Mouse (Mus musculus) testis, adult 2 months (tissue): ENCODE data around the gene Sell. TPM values are rescaled to one million over a fixed set of nuclear protein-coding genes. Genes with fewer than 3 reads are reported as not detected.
"Not testable (repeated sequence)": the region's sequence is repeated elsewhere in the genome, so short reads cannot be mapped to it uniquely, and the experiment has no call there.

ENCODE experiments used
- H3K27ac ChIP-seq: fragments of 200-500 bp; 2 replicates; pipeline ENCODE4 v1.5.1; 2012; ENCODE audit warnings: low read depth, low read length; ENCODE audit not compliant: control insufficient read depth, insufficient read depth
- H3K27me3 ChIP-seq: fragments of 200-500 bp; 2 replicates; pipeline ENCODE4 v1.6.1; 2012; ENCODE audit warnings: mild to moderate bottlenecking, low read length, moderate library complexity; ENCODE audit not compliant: control insufficient read depth, insufficient read depth
- H3K36me3 ChIP-seq: fragments of 200-500 bp; 2 replicates; pipeline ENCODE4 v1.6.1; 2012; ENCODE audit warnings: mild to moderate bottlenecking, low read length; ENCODE audit not compliant: control insufficient read depth, insufficient read depth
- H3K4me1 ChIP-seq: fragments of 200-500 bp; 2 replicates; pipeline ENCODE4 v1.6.1; 2012; ENCODE audit warnings: low read length; ENCODE audit not compliant: control insufficient read depth, insufficient read depth
- H3K4me3 ChIP-seq: fragments of 200-500 bp; 2 replicates; pipeline ENCODE4 v1.5.1; 2012; ENCODE audit warnings: low read depth, mild to moderate bottlenecking, low read length, moderate library complexity, mixed read lengths; ENCODE audit not compliant: control insufficient read depth
- CTCF ChIP-seq: fragments of 200-500 bp; IDR thresholded peaks from 2 replicates; pipeline ENCODE4 v1.5.1; 2012; ENCODE audit warnings: low read depth, mild to moderate bottlenecking, inconsistent platforms, low read length, moderate library complexity; ENCODE audit not compliant: control insufficient read depth, insufficient read depth, insufficient replicate concordance
- POLR2A ChIP-seq: fragments of 200-500 bp; IDR thresholded peaks from 2 replicates; pipeline ENCODE4 v1.6.1; 2012; ENCODE audit warnings: low read depth, mild to moderate bottlenecking, inconsistent platforms, low read length, moderate library complexity; ENCODE audit not compliant: control insufficient read depth
- polyA plus RNA-seq: library from polyadenylated mRNA; depleted of rRNA; stranded (reverse); fragments of >200 nt; gene quantifications from 2 replicates; pipeline ENCODE4 v1.2.3, GENCODE M21; 2012; rRNA removed

Gene Sell
- polyA plus RNA-seq, result 1.3 and 2.2 TPM in 2 replicates

DNA sequence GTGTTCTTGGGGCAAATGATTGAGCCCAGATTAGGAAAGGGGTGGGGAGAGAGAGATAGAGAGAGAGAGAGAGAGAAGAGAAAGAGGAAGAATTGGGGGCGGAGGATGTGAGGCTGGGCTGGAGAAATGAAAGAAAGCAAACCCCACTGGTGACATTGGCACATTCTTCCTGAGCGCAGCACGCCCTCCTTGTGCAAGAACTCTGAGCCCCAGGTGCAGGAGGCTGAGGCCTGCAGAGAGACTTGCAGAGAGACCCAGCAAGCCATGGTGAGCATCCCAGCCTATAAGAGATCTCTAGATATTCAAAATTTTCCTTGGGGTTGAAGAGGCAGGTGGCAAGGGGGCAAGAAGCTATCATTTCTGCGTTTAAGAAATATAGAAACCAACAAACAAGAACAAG is at the start of gene Sell:
Sell (plus strand) TSS at position 58 of the 400 bp plus-strand sequence.
- Histone ChIP-seq H3K4me1 (no peaks in the 10 kb centered on the region), H3K4me3 (no peak within 1 kb of the TSS), H3K27me3 (no peaks in the 10 kb centered on the region), H3K36me3 (no peaks in the 10 kb centered on the region), H3K27ac (no peak within 1 kb of the TSS)
- TF ChIP-seq POLR2A (no peak), CTCF (no peak)

DNA sequence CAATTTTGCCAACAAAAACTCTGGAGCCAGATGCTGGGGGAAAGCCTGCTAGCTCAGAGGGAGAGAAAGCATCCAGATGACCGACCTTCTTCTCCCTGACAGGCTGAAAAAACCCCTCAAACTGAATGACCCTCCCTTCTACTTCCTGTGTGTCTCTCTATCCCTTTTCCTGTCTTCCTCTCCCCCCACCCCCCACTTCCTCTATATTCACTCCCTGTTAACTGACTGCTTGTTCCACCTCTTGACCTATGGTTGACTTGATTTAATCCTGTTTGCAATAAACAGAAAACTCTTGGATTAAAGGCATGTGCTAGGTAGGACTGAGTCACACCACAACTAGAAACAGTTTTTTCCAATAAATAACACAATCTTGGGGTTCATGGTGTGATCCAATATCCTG is 47.2 kb upstream of the Sell start:
- Histone ChIP-seq H3K4me3 (no peak overlapping the region), H3K27me3 (no peaks in the 10 kb centered on the region), H3K27ac (no peak overlapping the region), H3K4me1 (no peaks in the 10 kb centered on the region), H3K36me3 (no peaks in the 10 kb centered on the region)
- TF ChIP-seq POLR2A, result no peak
- no peak for TF ChIP-seq CTCF

DNA sequence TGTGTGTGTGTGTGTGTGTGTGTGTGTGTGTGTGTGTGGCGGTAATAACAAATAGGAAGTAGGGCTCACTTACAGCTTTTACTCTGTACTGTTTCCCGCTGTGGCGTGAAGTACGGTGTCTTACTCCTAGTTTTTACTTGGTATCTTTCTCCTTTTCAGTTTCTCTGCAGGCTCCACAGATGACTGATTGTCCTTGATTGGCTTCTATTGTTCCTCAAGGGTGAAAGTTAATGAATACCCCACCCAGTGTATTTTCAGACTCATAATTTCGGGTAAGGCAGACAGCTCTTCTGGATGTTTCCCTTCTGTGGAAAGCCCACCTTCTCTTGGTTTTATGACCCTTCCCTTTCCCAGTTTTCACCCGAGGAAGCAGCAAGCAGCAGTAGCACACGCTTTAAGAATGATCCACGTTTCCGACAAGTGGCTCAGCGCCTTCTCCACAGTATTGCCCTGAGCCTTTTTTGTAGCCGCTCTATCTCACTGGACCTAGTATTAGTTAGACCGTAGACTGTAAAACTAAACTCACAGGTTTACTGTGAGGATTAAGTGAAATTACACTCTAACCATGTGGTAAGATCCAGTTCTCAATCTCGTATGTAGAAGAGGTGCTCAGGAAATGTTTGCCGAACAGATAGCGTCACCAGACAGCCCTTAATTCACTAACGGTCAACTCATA is 43.4 kb upstream of the Sell start:
- no peak overlapping the region for H3K27ac ChIP-seq
- no peak overlapping the region for H3K4me3 ChIP-seq
- no peaks in the 10 kb centered on the region for H3K27me3 ChIP-seq
- H3K4me1 ChIP-seq, result no peaks in the 10 kb centered on the region
- no peaks in the 10 kb centered on the region for H3K36me3 ChIP-seq
- TF ChIP-seq POLR2A, result no peak

DNA sequence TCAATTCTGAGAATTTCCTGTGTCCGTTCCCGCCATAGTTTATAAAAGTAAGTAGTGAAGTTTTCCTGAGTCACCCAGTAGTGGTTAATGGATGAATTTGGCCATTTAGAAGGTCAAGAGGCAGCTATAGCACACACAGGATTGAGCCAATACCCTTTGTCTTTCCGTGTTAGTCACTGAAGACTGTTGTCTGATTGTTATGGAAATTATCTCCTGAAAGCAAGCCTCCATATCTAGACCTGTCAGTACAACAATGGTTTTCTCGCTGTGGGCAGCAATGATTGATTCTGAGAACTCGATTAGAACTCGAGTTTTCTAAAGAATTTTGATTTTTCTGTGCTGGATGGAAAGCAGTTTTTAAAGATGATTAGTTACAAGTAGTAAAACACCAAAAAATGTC is 42.0 kb upstream of the Sell start:
- H3K4me3 ChIP-seq, result no peak overlapping the region
- no peaks in the 10 kb centered on the region for H3K36me3 ChIP-seq
- no peak for TF ChIP-seq POLR2A
- H3K27me3 ChIP-seq, result no peaks in the 10 kb centered on the region
- no peaks in the 10 kb centered on the region for H3K4me1 ChIP-seq
- no peak overlapping the region for H3K27ac ChIP-seq

DNA sequence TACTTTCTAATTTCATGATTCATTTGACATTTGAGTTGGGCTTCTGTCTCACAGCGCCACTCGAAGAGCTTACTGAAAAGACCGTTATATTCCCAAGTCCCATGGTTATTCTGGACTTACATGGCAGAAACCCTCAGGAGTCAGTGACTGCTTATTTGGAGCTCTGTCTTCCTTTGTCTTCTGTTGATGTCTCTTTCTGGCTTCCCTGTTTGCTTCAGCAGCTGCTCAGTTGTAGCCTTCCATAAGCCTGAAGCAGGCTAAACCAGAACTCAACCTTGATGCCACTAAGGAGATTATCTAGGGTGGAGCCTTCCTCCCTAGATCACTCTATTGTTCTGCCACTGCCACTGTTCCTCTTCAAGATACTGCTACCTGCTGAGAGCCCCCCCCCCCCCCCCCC is 41.0 kb upstream of the Sell start:
- H3K36me3 ChIP-seq, H3K4me1 ChIP-seq, H3K4me3 ChIP-seq, H3K27ac ChIP-seq, H3K27me3 ChIP-seq: not testable (repeated sequence)

DNA sequence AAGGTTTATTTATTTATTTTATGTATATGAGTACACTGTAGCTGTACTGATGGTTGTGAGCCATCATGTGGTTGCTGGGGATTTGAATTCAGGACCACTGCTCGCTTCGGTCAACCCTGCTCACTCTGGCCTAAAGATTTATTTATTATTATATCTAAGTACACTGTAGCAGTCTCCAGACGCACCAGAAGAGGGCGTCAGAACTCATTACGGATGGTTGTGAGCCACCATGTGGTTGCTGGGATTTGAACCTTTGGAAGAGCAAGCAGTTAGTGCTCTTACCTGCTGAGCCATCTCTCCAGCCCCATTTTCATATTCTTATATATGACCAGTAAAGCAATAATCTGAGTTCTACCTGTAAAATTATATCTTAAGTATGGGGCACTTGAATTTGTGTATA is 39.7 kb upstream of the Sell start:
- H3K36me3 ChIP-seq, H3K4me1 ChIP-seq, H3K27me3 ChIP-seq, H3K27ac ChIP-seq, H3K4me3 ChIP-seq: not testable (repeated sequence)

DNA sequence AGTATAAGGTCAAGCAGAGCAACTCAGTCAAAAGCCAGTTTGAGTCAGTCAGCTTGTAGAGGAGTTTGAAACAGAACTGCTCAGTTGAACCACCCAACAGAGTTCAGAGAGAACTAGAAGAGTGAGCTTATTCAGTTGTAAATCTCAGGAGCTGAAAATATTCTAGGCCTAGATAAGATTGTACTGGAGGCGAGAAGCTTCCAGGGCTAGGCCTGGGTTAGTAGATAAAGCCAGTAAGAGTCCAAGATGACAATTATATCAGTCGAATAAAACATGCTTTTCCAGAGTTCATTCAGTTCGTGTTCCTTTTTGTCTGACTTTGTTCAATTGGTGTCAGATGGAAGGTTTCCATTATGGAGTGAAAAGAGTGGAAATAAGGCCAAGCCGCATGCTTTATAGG is 36.1 kb upstream of the Sell start:
- H3K4me1 ChIP-seq, result no peaks in the 10 kb centered on the region
- no peak overlapping the region for H3K27ac ChIP-seq
- H3K4me3 ChIP-seq, result no peak overlapping the region
- TF ChIP-seq CTCF (no peak), POLR2A (no peak)
- no peaks in the 10 kb centered on the region for H3K27me3 ChIP-seq
- H3K36me3 ChIP-seq, result no peaks in the 10 kb centered on the region

DNA sequence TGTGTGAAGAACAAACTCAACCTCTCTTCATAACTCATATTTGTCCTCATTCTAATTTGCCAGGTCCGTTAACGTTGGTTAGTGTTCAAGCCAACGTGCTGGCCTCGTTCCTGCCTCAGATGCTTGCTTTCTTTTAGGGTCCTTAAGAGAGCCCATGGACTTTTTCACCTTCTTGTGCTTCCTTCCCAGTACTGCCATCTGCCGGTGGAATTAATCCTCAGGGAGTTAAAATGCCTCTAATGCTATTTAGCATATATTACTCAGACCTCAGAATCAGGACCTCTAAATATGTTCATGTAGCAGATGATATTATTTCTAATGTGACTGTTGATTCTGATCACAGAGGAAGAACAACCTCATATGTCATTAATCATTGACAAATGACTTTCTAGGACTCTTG is 34.4 kb upstream of the Sell start:
- Histone ChIP-seq H3K4me1 (no peaks in the 10 kb centered on the region), H3K4me3 (no peak overlapping the region), H3K27me3 (no peaks in the 10 kb centered on the region), H3K27ac (no peak overlapping the region), H3K36me3 (no peaks in the 10 kb centered on the region)
- no peak for TF ChIP-seq CTCF
- TF ChIP-seq POLR2A, result no peak
